Mouse (Mus musculus) liver, embryonic 16.5 days (tissue): Measurements from ENCODE around the gene Dlg5. TPM values are rescaled to one million over a fixed set of nuclear protein-coding genes. Genes with fewer than 3 reads are reported as not detected.

Experiments used
- ATAC-seq: fragments of 200-750 bp; cut with Nextera tagmentation; 2 replicates; pipeline ENCODE4 v1.8.0; 2017; ENCODE audit warnings: low read depth, mild to moderate bottlenecking, moderate number of reproducible peaks, moderate library complexity
- H3K27ac ChIP-seq: fragments of 300-500 bp; sonication (generic); 2 replicates; pipeline ENCODE4 v1.5.1; 2014; ENCODE audit warnings: mild to moderate bottlenecking, low read length
- H3K27me3 ChIP-seq: fragments of 300-500 bp; sonication (generic); 2 replicates; pipeline ENCODE4 v1.6.1; 2014; ENCODE audit warnings: low read depth, low read length, mixed read lengths; ENCODE audit not compliant: control insufficient read depth, insufficient read depth
- H3K36me3 ChIP-seq: fragments of 300-500 bp; sonication (generic); 2 replicates; pipeline ENCODE4 v1.6.1; 2014; ENCODE audit warnings: mild to moderate bottlenecking; ENCODE audit not compliant: control insufficient read depth, insufficient read depth
- H3K4me1 ChIP-seq: fragments of 300-500 bp; sonication (generic); 2 replicates; pipeline ENCODE4 v1.6.1; 2014; ENCODE audit warnings: low read depth, low read length, mixed read lengths; ENCODE audit not compliant: control insufficient read depth
- H3K4me2 ChIP-seq: fragments of 300-500 bp; sonication (generic); 2 replicates; pipeline ENCODE4 v1.6.1; 2014; ENCODE audit warnings: low read depth, low read length, mixed read lengths
- H3K4me3 ChIP-seq: fragments of 300-500 bp; sonication (generic); 2 replicates; pipeline ENCODE4 v1.5.1; 2014; ENCODE audit warnings: low read depth, mild to moderate bottlenecking, low read length
- H3K9ac ChIP-seq: fragments of 300-500 bp; sonication (generic); 2 replicates; pipeline ENCODE4 v1.6.1; 2014; ENCODE audit warnings: low read depth, low read length
- H3K9me3 ChIP-seq: fragments of 300-500 bp; sonication (generic); replicated peaks from 2 replicates; pipeline ENCODE4 v1.6.1; 2016; ENCODE audit warnings: low read length; ENCODE audit not compliant: control insufficient read depth
- WGBS: fragments of 180-500 bp; shearing (Covaris S2); extraction: QIAGEN DNeasy Blood & Tissue Kit; methylation state at CpG from one replicate; pipeline ENCODE4 v1.1.7; 2014; ENCODE audit not compliant: insufficient replicate concordance; 5-methylcytosine and 5-hydroxymethylcytosine counted together
- polyA plus RNA-seq: library from polyadenylated mRNA; unstranded; fragments of >200 nt; fragmentation: Nextera tagmentation; extraction: Ambion mirVana; gene quantifications from 2 replicates; pipeline ENCODE4 v1.2.1, GENCODE M21; 2015

Gene Dlg5
- polyA plus RNA-seq, 1 experiment from 2014 or later: 0.77 TPM

DNA sequence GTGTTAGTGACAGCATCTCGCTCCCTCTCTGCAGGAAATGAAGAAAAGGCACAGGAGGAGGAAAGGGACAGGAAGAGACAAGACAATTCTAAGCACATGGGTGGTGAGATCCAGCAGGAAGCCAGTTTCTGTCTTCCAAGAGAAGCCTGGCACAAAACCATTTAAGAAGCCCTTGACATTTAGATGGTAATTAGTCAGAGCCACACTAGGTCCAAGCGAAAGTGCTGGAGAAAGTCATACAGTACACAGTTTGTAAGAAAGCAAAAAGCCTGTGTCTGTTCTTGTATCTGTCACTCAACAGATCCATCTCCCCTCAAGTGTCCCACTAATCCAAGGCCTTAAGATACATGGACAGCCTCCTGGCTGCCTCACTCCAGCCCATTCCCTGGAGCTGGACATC lies 3.7 kb downstream of the Dlg5 start:
- no peaks in the 10 kb centered on the region for H3K4me1 ChIP-seq
- no peak overlapping the region for H3K4me2 ChIP-seq
- H3K9ac ChIP-seq: no peak overlapping the region
- ATAC-seq: no peak
- H3K27me3 ChIP-seq: peaks cover 44% of the 10 kb centered on the region
- H3K36me3 ChIP-seq: no peaks in the 10 kb centered on the region
- no peak overlapping the region for H3K4me3 ChIP-seq
- no peak overlapping the region for H3K27ac ChIP-seq
- 68% methylated on average over 2 of the region's 2 CpGs for WGBS
- no peaks in the 10 kb centered on the region for H3K9me3 ChIP-seq

GRCm38 (mm10) chr14:24240831-24241230 lies 4.9 kb downstream of the Dlg5 start:
- H3K4me2 ChIP-seq: no peak overlapping the region
- no peaks in the 10 kb centered on the region for H3K9me3 ChIP-seq
- H3K9ac ChIP-seq: no peak overlapping the region
- H3K27ac ChIP-seq: no peak overlapping the region
- H3K36me3 ChIP-seq: no peaks in the 10 kb centered on the region
- 39% methylated on average over 6 of the region's 6 CpGs for WGBS
- H3K4me1 ChIP-seq: no peaks in the 10 kb centered on the region
- H3K27me3 ChIP-seq: peaks cover 34% of the 10 kb centered on the region
- no peak for ATAC-seq
- no peak overlapping the region for H3K4me3 ChIP-seq

DNA sequence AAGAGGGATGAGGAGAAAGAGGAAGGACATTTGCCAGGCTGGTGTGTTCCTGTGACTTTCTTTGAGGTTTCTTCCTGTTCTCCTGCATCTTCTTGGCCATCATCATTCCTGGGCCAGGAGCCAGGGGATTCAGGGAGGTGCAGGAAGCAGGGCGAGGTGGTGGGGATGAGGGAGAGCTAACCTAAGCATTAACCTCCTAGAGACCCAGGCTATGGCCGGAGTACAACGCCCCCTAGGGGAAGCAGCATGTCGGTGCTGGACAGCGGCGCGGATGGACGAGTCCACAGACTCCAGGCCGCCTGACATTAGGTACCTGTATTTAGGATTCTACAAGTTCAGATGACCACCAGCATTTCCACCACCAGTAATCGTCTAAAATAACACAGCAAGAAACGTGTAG lies 6.1 kb downstream of the Dlg5 start:
- no peak overlapping the region for H3K4me2 ChIP-seq
- no peak overlapping the region for H3K9ac ChIP-seq
- no peaks in the 10 kb centered on the region for H3K36me3 ChIP-seq
- ATAC-seq: no peak
- H3K4me3 ChIP-seq: no peak overlapping the region
- H3K9me3 ChIP-seq: no peaks in the 10 kb centered on the region
- no peak overlapping the region for H3K27ac ChIP-seq
- H3K27me3 ChIP-seq: peaks cover 22% of the 10 kb centered on the region
- WGBS: 70% methylated on average over 11 of the region's 11 CpGs
- no peaks in the 10 kb centered on the region for H3K4me1 ChIP-seq

DNA sequence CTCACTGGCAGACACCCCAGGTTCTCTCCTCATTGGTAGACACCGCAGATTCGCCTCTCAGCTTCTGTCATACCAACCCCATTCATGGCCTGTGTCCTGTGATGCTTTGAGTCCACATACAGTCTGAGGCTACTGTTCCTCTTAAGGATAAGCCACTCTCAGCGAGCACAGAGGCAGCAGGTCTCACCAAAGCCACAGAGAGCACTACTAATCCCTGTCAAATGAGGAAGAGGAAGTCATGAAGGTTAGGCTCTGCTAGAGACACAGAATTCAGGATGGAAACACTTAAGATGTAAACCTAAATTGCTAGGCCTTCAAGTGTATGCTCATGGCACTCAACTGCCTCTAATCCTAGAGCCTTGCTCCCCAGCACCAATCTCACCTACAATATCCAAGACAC lies 9.8 kb downstream of the Dlg5 start:
- no peaks in the 10 kb centered on the region for H3K27me3 ChIP-seq
- no peaks in the 10 kb centered on the region for H3K36me3 ChIP-seq
- no peak overlapping the region for H3K27ac ChIP-seq
- H3K4me1 ChIP-seq: peaks cover 11% of the 10 kb centered on the region
- H3K4me3 ChIP-seq: no peak overlapping the region
- no peak for ATAC-seq
- no peak overlapping the region for H3K9ac ChIP-seq
- H3K9me3 ChIP-seq: no peaks in the 10 kb centered on the region
- no peak overlapping the region for H3K4me2 ChIP-seq
- 47% methylated on average over 3 of the region's 3 CpGs for WGBS

DNA sequence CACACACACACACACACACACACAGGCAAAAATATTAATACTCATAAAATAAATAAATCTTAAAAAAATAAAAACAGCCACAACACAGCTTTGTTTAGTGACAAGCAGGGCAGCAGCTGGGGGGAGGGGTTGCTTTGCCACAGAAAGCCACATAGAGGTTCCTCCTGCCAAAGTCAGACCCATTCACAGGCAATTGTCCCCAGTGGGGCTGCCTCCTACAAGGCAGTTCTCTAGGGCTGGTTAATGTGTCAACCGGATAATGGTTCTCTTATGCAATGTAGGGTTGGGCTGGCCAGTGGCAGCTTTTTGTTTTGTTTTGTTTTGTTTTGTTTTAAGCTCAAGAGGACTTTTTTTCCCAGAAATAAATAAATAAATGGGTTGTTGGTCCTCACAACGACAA lies 11.3 kb downstream of the Dlg5 start:
- H3K4me2 ChIP-seq: no peak overlapping the region
- H3K9ac ChIP-seq: no peak overlapping the region
- no peaks in the 10 kb centered on the region for H3K9me3 ChIP-seq
- H3K27me3 ChIP-seq: no peaks in the 10 kb centered on the region
- no peak overlapping the region for H3K27ac ChIP-seq
- ATAC-seq: no peak; the same call in 1 of the 2 replicates
- no peaks in the 10 kb centered on the region for H3K36me3 ChIP-seq
- WGBS: 38% methylated on average over 2 of the region's 2 CpGs
- H3K4me1 ChIP-seq: peaks cover 11% of the 10 kb centered on the region
- H3K4me3 ChIP-seq: no peak overlapping the region

- peak; percentile 48; the same call in 1 of the 2 replicates for ATAC-seq
- Histone ChIP-seq H3K4me1 (peaks cover 11% of the 10 kb centered on the region), H3K4me2 (no peak overlapping the region), H3K9me3 (no peaks in the 10 kb centered on the region), H3K4me3 (no peak overlapping the region), H3K27ac (no peak overlapping the region; the same call in 1 of the 2 replicates), H3K9ac (no peak overlapping the region), H3K36me3 (no peaks in the 10 kb centered on the region), H3K27me3 (no peaks in the 10 kb centered on the region)
- 53% methylated on average over 11 of the region's 12 CpGs for WGBS
Measured at GRCm38 (mm10) chr14:24232641-24233633, 12.8 kb downstream of the Dlg5 start.

DNA sequence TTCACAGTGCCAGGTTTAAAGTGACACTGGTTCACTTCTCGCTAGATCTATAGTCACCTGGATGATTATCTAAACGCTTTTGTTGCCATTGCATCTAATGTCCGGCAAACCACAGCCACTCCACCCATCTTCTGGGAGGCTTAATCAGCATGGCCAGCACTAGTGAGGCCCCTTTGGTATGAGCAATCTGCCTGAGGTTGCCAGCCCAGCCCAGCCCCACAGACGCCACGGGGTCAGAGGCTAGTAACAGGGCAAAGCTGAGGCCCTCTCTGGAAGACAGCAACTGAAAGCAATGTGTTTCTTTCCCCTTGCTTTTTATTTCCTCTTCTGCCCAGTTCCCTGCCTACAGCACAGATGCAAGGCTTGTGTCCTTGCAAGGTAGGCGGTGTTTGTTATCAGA lies 17.2 kb downstream of the Dlg5 start:
- H3K4me3 ChIP-seq: no peak overlapping the region
- ATAC-seq: no peak

GRCm38 (mm10) chr14:24227015-24227414 lies 18.7 kb downstream of the Dlg5 start:
- Histone ChIP-seq H3K36me3 (no peaks in the 10 kb centered on the region), H3K27ac (no peak overlapping the region), H3K9me3 (no peaks in the 10 kb centered on the region), H3K27me3 (no peaks in the 10 kb centered on the region), H3K4me2 (no peak overlapping the region), H3K4me3 (no peak overlapping the region), H3K9ac (no peak overlapping the region), H3K4me1 (no peaks in the 10 kb centered on the region)
- WGBS: 27% methylated on average over 8 of the region's 8 CpGs
- ATAC-seq: no peak

More for the DNA sequence above, 17.2 kb downstream of the Dlg5 start:
- no peaks in the 10 kb centered on the region for H3K36me3 ChIP-seq
- H3K9me3 ChIP-seq: no peaks in the 10 kb centered on the region
- 46% methylated on average over 6 of the region's 6 CpGs for WGBS
- H3K9ac ChIP-seq: no peak overlapping the region
- no peak overlapping the region for H3K4me2 ChIP-seq
- no peak overlapping the region for H3K27ac ChIP-seq
- H3K27me3 ChIP-seq: no peaks in the 10 kb centered on the region
- peaks cover 11% of the 10 kb centered on the region for H3K4me1 ChIP-seq

DNA sequence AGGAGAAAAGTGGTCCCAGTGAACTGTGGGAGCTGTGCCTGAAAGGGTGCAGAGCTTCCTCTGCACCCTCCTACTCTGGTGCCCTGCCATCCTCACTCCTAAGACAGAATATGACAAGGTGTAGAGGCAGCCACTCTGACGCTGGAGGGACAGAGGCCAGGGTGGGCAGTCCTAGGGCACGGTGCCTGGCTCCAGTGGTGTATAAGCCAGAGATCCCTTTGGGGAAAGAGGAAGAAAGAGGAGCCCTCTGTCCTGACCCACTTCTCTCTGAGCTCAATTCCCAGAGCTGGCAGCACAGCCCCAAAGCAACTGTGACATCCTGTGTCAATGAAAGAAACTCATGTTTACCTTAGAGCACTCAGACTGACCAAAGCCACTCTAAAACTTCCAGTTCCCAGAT lies 19.4 kb downstream of the Dlg5 start:
- no peak overlapping the region for H3K4me2 ChIP-seq
- WGBS: 68% methylated on average over 2 of the region's 2 CpGs
- no peaks in the 10 kb centered on the region for H3K36me3 ChIP-seq
- no peak for ATAC-seq
- no peaks in the 10 kb centered on the region for H3K27me3 ChIP-seq
- no peaks in the 10 kb centered on the region for H3K4me1 ChIP-seq
- no peak overlapping the region for H3K27ac ChIP-seq
- H3K9me3 ChIP-seq: no peaks in the 10 kb centered on the region
- no peak overlapping the region for H3K4me3 ChIP-seq
- no peak overlapping the region for H3K9ac ChIP-seq
